Mouse (Mus musculus) MEL (cell line): Measurements from ENCODE around the gene Gm49342. TPM values are rescaled to one million over a fixed set of nuclear protein-coding genes. Genes with fewer than 3 reads are reported as not detected.

Experiments
- DNase-seq: peaks from one replicate; pipeline ENCODE4 v3.0.0; 2011; ENCODE audit warnings: low read depth, low spot score
- H3K27ac ChIP-seq: 2 replicates; pipeline ENCODE4 v1.5.1; 2012; ENCODE audit warnings: low read depth, mild to moderate bottlenecking, control low read depth, low read length, moderate library complexity; ENCODE audit not compliant: control insufficient read depth
- H3K27me3 ChIP-seq, 2 experiments: fragments of 150-350 bp in 1 of 2; sonication (generic) in 1 of 2; 2 replicates each; pipeline ENCODE4 v1.6.1; 2012; ENCODE audit warnings: low read length in 2 of 2, mild to moderate bottlenecking in 2 of 2, improper control_type of control experiment in 1 of 2, moderate library complexity in 1 of 2; ENCODE audit not compliant: insufficient read depth in 2 of 2, control insufficient read depth in 1 of 2
- H3K36me3 ChIP-seq, 2 experiments: 2 replicates each; pipeline ENCODE4 v1.6.1; 2012 to 2014; ENCODE audit warnings: low read length in 2 of 2, improper control_type of control experiment in 1 of 2, inconsistent platforms in 1 of 2, mild to moderate bottlenecking in 1 of 2; ENCODE audit not compliant: insufficient read depth in 2 of 2, control insufficient read depth in 1 of 2
- H3K4me1 ChIP-seq, 2 experiments: fragments of 150-350 bp in 1 of 2; sonication (generic) in 1 of 2; 2 replicates each; pipeline ENCODE4 v1.6.1; 2012; ENCODE audit warnings: low read length in 2 of 2, improper control_type of control experiment in 1 of 2, mild to moderate bottlenecking in 1 of 2; ENCODE audit not compliant: insufficient read depth in 2 of 2, control insufficient read depth in 1 of 2
- H3K4me3 ChIP-seq, 2 experiments: fragments of 150-350 bp in 1 of 2; sonication (generic) in 1 of 2; 2 replicates each; pipeline ENCODE4 v1.5.1; 2012; ENCODE audit warnings: low read depth in 2 of 2, low read length in 2 of 2, mild to moderate bottlenecking in 2 of 2, moderate library complexity in 2 of 2, control low read depth in 1 of 2, improper control_type of control experiment in 1 of 2; ENCODE audit not compliant: control insufficient read depth in 1 of 2, insufficient read depth in 1 of 2
- H3K79me2 ChIP-seq: 2 replicates; pipeline ENCODE4 v1.6.1; 2012; ENCODE audit warnings: mild to moderate bottlenecking, low read length, moderate library complexity; ENCODE audit not compliant: control insufficient read depth, poor library complexity, insufficient read depth
- H3K9ac ChIP-seq: 2 replicates; pipeline ENCODE4 v1.6.1; 2012; ENCODE audit warnings: low read depth, mild to moderate bottlenecking, control low read depth, low read length, moderate library complexity; ENCODE audit not compliant: control insufficient read depth, poor library complexity, severe bottlenecking
- H3K9me3 ChIP-seq: fragments of 150-350 bp; sonication (generic); replicated peaks from 2 replicates; pipeline ENCODE4 v1.6.1; 2012; ENCODE audit warnings: mild to moderate bottlenecking, low read length, improper control_type of control experiment, moderate library complexity; ENCODE audit not compliant: insufficient read depth
- BHLHE40 ChIP-seq: IDR thresholded peaks from 2 replicates; pipeline ENCODE4 v1.6.1; 2012; ENCODE audit warnings: low read depth, mild to moderate bottlenecking, inconsistent platforms, low read length, improper control_type of control experiment, borderline replicate concordance
- CHD1 ChIP-seq: IDR thresholded peaks from 2 replicates; pipeline ENCODE4 v1.6.1; 2012; ENCODE audit warnings: low read depth, mild to moderate bottlenecking, inconsistent platforms, low read length, improper control_type of control experiment
- CHD2 ChIP-seq: IDR thresholded peaks from 2 replicates; pipeline ENCODE4 v1.6.1; 2011; ENCODE audit warnings: low read length, improper control_type of control experiment
- E2F4 ChIP-seq: IDR thresholded peaks from 2 replicates; pipeline ENCODE4 v1.6.1; 2011; ENCODE audit warnings: low read depth, low read length, improper control_type of control experiment, borderline replicate concordance
- ELF1 ChIP-seq: IDR thresholded peaks from 2 replicates; pipeline ENCODE4 v1.6.1; 2014; ENCODE audit warnings: low read depth, mild to moderate bottlenecking, inconsistent platforms, low read length, improper control_type of control experiment, moderate library complexity
- EP300 ChIP-seq, 2 experiments: IDR thresholded peaks; 2 replicates each; pipeline ENCODE4 v1.6.1; 2011; ENCODE audit warnings: improper control_type of control experiment in 2 of 2, low read length in 2 of 2, low read depth in 1 of 2, mild to moderate bottlenecking in 1 of 2
- GATA1 ChIP-seq: IDR thresholded peaks from 2 replicates; pipeline ENCODE4 v1.6.1; 2011; ENCODE audit warnings: low read depth, low read length, improper control_type of control experiment
- HCFC1 ChIP-seq: IDR thresholded peaks from 2 replicates; pipeline ENCODE4 v1.6.1; 2012; ENCODE audit warnings: low read depth, mild to moderate bottlenecking, inconsistent platforms, low read length, improper control_type of control experiment, moderate library complexity
- KAT2A ChIP-seq: conservative IDR thresholded peaks from 2 replicates; pipeline ENCODE4 v1.6.1; 2012; ENCODE audit warnings: low read depth, low read length, improper control_type of control experiment, inconsistent platforms
- MAFK ChIP-seq: IDR thresholded peaks from 2 replicates; pipeline ENCODE4 v1.6.1; 2011; ENCODE audit warnings: low read depth, mild to moderate bottlenecking, low read length, improper control_type of control experiment, borderline replicate concordance
- MXI1 ChIP-seq: IDR thresholded peaks from 2 replicates; pipeline ENCODE4 v1.6.1; 2011; ENCODE audit warnings: mild to moderate bottlenecking, low read depth, low read length, improper control_type of control experiment
- MYB ChIP-seq: IDR thresholded peaks from 2 replicates; pipeline ENCODE4 v1.6.1; 2011; ENCODE audit warnings: mild to moderate bottlenecking, low read depth, low read length, improper control_type of control experiment
- NELFE ChIP-seq: IDR thresholded peaks from 2 replicates; pipeline ENCODE4 v1.6.1; 2011; ENCODE audit warnings: low read depth, low read length, improper control_type of control experiment
- POLR2A ChIP-seq, 2 experiments: IDR thresholded peaks; 2 replicates each; pipeline ENCODE4 v1.6.1; 2011 to 2012; ENCODE audit warnings: low read length in 2 of 2, mild to moderate bottlenecking in 2 of 2, control low read depth in 1 of 2, improper control_type of control experiment in 1 of 2, low read depth in 1 of 2, moderate library complexity in 1 of 2; ENCODE audit not compliant: control insufficient read depth in 1 of 2, insufficient read depth in 1 of 2, poor library complexity in 1 of 2
- RAD21 ChIP-seq: IDR thresholded peaks from 2 replicates; pipeline ENCODE4 v1.6.1; 2011; ENCODE audit warnings: mild to moderate bottlenecking, low read depth, low read length, improper control_type of control experiment
- SIN3A ChIP-seq: IDR thresholded peaks from 2 replicates; pipeline ENCODE4 v1.6.1; 2012; ENCODE audit warnings: low read length, improper control_type of control experiment, inconsistent platforms
- SMC3 ChIP-seq: IDR thresholded peaks from 2 replicates; pipeline ENCODE4 v1.6.1; 2011; ENCODE audit warnings: low read depth, low read length, improper control_type of control experiment
- TBP ChIP-seq: IDR thresholded peaks from 2 replicates; pipeline ENCODE4 v1.8.0; 2011; ENCODE audit warnings: low read depth, low read length, improper control_type of control experiment
- TCF12 ChIP-seq: IDR thresholded peaks from 2 replicates; pipeline ENCODE4 v1.6.1; 2014; ENCODE audit warnings: low read depth, mild to moderate bottlenecking, inconsistent platforms, low read length, improper control_type of control experiment, moderate library complexity
- ZKSCAN1 ChIP-seq: IDR thresholded peaks from 2 replicates; pipeline ENCODE4 v1.6.1; 2012; ENCODE audit warnings: low read depth, mild to moderate bottlenecking, inconsistent platforms, low read length, improper control_type of control experiment, moderate library complexity
- ZMIZ1 ChIP-seq: IDR thresholded peaks from 2 replicates; pipeline ENCODE4 v1.6.1; 2012; ENCODE audit warnings: low read depth, mild to moderate bottlenecking, inconsistent platforms, low read length, improper control_type of control experiment, moderate library complexity
- polyA plus RNA-seq, 2 experiments: library from polyadenylated mRNA; stranded (reverse) in 1 of 2; unstranded in 1 of 2; fragments of >175 nt in 1 of 2; fragments of >200 nt in 1 of 2; gene quantifications; 2 replicates each; pipeline versions ENCODE4 v1.2.1 to v1.2.4; 2012; ENCODE audit warnings: low replicate concordance in 2 of 2, low read depth in 1 of 2; ENCODE audit not compliant: insufficient read length in 2 of 2, insufficient read depth in 1 of 2, missing spikeins in 1 of 2
- total RNA-seq: library from RNA; depleted of rRNA; stranded (reverse); fragments of 300-350 nt; gene quantifications from 2 replicates; pipeline ENCODE4 v1.2.3, GENCODE M21; 2012

Gene Gm49342
- total and polyA plus RNA-seq, 3 experiments, result 14.5 to 45.2 TPM; not detected in 1

- no peak overlapping the region for H3K9ac ChIP-seq
- no peaks in the 10 kb centered on the region for H3K9me3 ChIP-seq
- no peak overlapping the region for H3K27ac ChIP-seq
- H3K27me3 ChIP-seq, result 0 out of 4 replicates have a peak, but pooled peaks cover 0 to 2% of the 10 kb centered on the region in 2 experiments
- no peaks in the 10 kb centered on the region for H3K79me2 ChIP-seq
- H3K36me3 ChIP-seq, result no peaks in the 10 kb centered on the region; a peak in 1 of 4 replicates
- peak; percentile 18 for DNase-seq
- TF ChIP-seq ZKSCAN1, result no peak
- TF ChIP-seq TCF12, result peak; percentile 31; the same call in 1 of the 2 replicates
- peak; percentile 16 to 42; a peak in 2 of 4 replicates for TF ChIP-seq EP300 (IDR thresholded peaks at IDR 0.05; ENCODE audit: low read depth in 1 of 2, low read length in 2 of 2)
- TF ChIP-seq GATA1, result peak; percentile 41; the same call in 1 of the 2 replicates
- no peak overlapping the region for H3K4me3 ChIP-seq
- H3K4me1 ChIP-seq, result peaks cover 0 to 9% of the 10 kb centered on the region in 2 experiments; a peak in 2 of 4 replicates
Measured at GRCm38 (mm10) chr14:50997999-50998666, 53.8 kb downstream of the Gm49342 start.

GRCm38 (mm10) chr14:51007152-51007801, 63.0 kb downstream of the Gm49342 start, which contains the start of gene Rnase10:
Gene Rnase10 (plus strand): TSS chr14:51007751.
- TF ChIP-seq MXI1, result no peak
- TF ChIP-seq TCF12, result no peak
- TF ChIP-seq CHD2, result no peak
- no peak for TF ChIP-seq POLR2A (IDR thresholded peaks at IDR 0.05; ENCODE audit: control insufficient read depth in 1 of 2, insufficient read depth in 1 of 2, low read depth in 1 of 2, low read length in 2 of 2, poor library complexity in 1 of 2)
- TF ChIP-seq MYB, result no peak
- no peak for TF ChIP-seq MAFK
- no peak for TF ChIP-seq HCFC1
- no peak for TF ChIP-seq CHD1
- TF ChIP-seq ELF1, result no peak
- no peak for TF ChIP-seq BHLHE40
- TF ChIP-seq RAD21, result no peak
- TF ChIP-seq SIN3A, result no peak
- no peak for TF ChIP-seq ZMIZ1
- no peak for TF ChIP-seq TBP
- TF ChIP-seq KAT2A, result no peak
- TF ChIP-seq E2F4, result no peak
- no peak for TF ChIP-seq SMC3
- no peak for TF ChIP-seq NELFE
- H3K27ac ChIP-seq, result no peak within 1 kb of the TSS

More at GRCm38 (mm10) chr14:51007152-51007801, 63.0 kb downstream of the Gm49342 start, which contains the start of gene Rnase10:
- Histone ChIP-seq H3K4me1 (no peaks in the 10 kb centered on the region), H3K36me3 (no peaks in the 10 kb centered on the region), H3K4me3 (no peak within 1 kb of the TSS), H3K79me2 (no peaks in the 10 kb centered on the region), H3K9ac (no peak within 1 kb of the TSS), H3K27me3 (no peaks in the 10 kb centered on the region), H3K9me3 (no peaks in the 10 kb centered on the region)
- no peak for DNase-seq
